Mouse (Mus musculus) mature B cell (primary cell): Measurements from ENCODE around the gene Atf3.

Experiments used
- in situ Hi-C: fragments of 300-500 bp; cut with MboI; formaldehyde crosslinking; loops from 2 replicates; pipeline ENCODE4 v1.14.3; 2019

Atf3 gene

DNA sequence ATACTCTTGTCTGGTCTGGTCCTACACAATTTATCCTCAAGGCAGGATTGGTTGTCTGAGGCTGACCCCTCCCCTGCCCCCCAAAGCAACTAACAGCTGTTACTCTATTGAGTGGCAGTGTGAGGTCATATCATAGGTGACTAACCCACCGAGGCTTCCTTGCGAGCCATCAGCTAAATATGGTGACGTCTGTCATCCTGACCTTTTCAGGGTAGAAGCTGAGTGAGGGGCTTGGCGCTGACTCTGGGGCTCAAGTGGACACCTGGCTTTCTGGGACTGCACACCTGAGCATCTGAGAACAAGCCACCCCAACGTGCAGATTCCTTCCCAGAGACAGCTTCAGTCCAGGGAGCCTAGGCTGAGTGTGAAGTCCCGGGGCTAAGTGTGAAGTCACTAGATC is at the start of gene Atf3:
TSS of gene Atf3 (minus strand) at position 101 of the 400 bp plus-strand sequence.
- in situ Hi-C loops = no loop called here

GRCm38 (mm10) chr1:191267162-191267561 is 49.3 kb upstream of the Atf3 start:
- in situ Hi-C loops = no loop called here

- in situ Hi-C loops = no loop called here
These were observed 45.6 kb upstream of the Atf3 start for GRCm38 (mm10) chr1:191263471-191263870.

DNA sequence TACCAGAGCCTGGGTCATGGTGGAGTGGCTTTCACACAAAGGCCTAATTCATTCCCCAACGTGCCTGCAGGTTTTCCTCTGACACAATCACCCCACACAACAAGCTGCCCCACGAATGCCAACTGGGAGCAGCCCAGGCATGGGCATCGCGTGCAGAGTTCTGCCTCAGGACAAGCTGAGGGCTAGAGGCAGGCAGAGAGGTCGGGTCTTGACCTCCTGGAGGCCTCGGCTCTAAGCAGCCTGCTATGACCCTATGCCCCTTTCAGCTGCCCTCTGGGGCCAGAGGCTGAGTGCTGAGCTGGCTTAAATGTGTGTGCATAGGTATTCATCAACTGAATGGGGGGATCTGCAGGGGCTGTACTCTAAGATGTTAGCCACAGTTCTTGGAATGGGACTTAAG is 44.0 kb upstream of the Atf3 start:
- in situ Hi-C loops = no loop called here

- in situ Hi-C loops = no loop called here
These were observed 41.8 kb upstream of the Atf3 start for GRCm38 (mm10) chr1:191259661-191260060.

DNA sequence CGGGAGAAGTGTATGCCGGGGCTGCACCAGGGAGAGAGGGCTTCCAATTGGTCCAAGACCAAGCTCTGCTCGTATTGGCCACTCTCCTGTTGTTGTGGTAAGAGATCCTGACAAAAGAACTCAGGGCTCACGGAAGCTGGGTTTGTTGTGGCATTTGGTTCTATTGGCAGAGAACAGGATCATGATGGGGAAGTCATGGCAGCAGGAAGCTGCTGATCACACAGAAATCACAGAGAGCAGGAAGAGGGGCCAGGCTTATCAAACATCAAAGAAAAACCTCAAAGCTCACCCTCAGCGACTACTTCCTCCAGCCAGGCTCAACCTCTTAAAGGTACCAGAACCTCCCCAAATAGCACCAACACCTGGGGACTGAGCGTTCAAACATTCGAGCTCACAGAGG is 41.3 kb upstream of the Atf3 start:
- in situ Hi-C loops = no loop called here

- in situ Hi-C loops = no loop called here
These were observed 40.7 kb upstream of the Atf3 start for GRCm38 (mm10) chr1:191258521-191258920.

DNA sequence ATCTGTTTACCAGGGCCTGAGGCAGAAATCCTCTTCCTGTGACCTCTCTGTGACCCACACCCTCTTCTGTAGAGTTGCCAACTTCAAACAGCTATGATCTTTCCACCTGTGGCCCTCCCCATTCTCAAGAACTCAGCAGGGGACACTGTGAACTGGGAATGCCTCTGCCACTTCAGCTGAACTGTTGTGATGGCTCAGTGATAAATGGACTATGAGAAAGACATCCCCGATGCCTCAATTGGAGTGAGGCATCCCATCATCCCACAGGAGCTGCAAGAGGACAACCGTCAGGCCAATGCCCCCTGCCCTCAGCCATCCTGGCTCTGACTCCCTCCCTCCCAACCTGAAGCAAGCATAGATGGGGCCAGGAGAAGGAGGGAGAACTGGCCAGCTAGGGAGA is 40.1 kb upstream of the Atf3 start:
- in situ Hi-C loops = no loop called here

GRCm38 (mm10) chr1:191257351-191257771 is 39.5 kb upstream of the Atf3 start:
- in situ Hi-C loops = no loop called here

DNA sequence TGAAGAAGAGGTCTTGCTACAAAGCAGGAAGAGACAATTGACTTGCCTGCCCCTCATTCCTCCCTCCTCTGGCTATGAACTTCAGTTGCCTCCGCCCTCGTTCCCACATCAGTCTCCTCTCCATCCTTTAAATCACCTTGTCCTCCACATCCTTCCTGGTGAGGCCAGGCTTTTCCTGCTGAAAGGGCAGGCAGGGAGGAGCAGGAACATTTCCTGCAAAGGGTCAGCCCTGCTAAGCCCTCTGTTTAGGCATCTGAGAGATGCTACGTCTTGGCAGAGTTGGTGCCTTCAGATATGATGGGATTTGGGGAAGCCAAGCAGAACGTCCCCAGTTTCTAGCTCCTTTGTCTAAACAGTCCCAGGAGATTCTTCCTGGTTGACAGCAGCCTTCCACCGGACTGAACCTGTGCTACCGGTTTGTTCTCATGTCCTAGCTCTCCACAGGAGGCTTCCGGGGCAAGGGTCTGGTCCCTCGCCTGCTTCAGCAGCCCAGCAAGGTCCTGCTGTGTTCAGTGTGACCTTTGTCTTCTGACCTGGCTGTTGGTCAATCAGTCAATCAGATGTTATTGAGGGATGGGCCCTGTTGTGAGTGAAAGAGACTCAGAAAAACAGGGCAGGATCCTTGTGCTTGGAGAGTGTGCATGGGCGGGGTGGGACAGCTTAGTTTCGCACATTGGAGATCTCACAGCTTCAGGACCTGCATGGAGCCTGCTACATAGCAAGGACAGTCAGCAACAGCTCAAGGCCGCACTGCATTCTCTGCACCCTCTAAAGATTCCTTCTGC is 38.9 kb upstream of the Atf3 start:
- in situ Hi-C loops = no loop called here

- in situ Hi-C loops = no loop called here
These were observed 38.3 kb upstream of the Atf3 start for GRCm38 (mm10) chr1:191256134-191256533.

- in situ Hi-C loops = no loop called here
These were observed 36.6 kb upstream of the Atf3 start for GRCm38 (mm10) chr1:191254448-191254847.

DNA sequence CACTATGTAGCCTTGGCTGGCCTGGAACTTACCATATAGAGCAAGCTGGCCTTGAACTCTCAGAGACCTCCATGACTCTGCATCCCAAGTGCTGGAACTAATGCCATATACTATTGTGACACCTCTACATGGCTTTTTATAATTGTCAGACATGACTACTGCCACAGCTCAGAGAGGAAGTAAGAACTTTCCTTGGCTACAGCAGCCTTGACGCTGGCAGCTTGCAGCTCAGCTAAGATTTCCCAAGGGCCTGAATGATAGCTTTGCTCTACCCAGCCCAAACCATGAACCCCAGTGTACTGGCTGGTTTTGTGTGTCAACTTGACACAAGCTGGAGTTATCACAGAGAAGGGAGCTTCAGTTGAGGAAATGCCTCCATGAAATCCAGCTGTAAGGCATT is 35.8 kb upstream of the Atf3 start:
- in situ Hi-C loops = no loop called here

DNA sequence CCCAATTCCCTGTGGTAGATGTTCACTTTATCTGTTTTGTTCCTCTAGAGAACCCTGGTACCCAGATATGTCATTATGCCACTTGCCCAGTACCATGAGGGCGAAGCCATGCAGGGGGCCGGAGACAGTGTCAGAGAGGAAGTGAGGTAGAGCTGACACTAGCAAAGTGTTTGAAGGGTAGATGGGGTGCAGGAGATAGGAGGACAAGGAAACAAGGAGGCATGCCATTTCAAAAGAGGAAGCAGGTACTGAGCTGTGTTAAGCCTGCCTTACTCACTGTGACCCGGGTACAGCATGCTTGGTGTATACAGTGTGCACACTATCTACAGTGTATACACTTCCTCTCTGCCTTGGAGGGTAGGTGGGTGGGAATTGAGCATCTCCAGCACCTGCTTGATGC is 32.1 kb upstream of the Atf3 start:
- in situ Hi-C loops = no loop called here

DNA sequence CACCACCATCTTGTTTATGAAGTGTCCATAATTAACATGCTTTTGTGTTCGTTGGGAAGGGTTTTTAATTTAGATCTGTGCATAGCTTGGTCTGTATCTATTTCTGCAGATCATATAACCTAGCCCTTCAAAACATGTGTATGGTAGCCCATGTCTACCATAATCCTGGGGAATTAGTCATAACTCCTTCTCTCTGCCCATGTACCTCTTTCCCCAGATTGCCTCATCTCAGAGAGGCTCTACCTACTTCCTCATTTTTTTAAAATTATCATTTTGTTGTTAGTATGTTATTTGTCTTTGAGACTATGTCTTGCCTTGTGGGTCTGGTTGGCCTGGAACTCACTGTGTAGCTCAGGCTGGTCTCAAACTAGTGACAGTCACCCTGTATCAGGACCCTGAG is 30.6 kb upstream of the Atf3 start:
- in situ Hi-C loops = no loop called here

DNA sequence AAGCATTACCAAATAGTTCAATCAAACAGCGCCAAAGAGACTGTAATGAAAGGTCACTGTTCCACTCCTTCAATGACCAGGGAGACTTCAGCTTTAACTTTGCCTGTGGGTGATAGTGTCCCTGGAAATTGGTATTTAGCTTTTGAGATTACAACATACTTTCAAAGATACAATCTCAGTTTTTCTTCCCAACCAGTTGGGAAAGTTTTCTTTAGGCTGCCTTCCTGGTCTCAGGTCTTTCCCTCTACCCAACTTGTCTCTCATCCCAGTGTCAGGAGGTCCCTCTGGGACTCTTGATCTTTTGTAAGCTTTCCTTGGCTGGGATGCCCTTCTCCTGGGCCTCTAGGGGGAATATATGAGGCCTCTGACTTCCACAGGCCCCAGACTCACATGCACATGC is 29.7 kb upstream of the Atf3 start:
- in situ Hi-C loops = no loop called here

GRCm38 (mm10) chr1:191243855-191244254 is 26.0 kb upstream of the Atf3 start:
- in situ Hi-C loops = no loop called here

DNA sequence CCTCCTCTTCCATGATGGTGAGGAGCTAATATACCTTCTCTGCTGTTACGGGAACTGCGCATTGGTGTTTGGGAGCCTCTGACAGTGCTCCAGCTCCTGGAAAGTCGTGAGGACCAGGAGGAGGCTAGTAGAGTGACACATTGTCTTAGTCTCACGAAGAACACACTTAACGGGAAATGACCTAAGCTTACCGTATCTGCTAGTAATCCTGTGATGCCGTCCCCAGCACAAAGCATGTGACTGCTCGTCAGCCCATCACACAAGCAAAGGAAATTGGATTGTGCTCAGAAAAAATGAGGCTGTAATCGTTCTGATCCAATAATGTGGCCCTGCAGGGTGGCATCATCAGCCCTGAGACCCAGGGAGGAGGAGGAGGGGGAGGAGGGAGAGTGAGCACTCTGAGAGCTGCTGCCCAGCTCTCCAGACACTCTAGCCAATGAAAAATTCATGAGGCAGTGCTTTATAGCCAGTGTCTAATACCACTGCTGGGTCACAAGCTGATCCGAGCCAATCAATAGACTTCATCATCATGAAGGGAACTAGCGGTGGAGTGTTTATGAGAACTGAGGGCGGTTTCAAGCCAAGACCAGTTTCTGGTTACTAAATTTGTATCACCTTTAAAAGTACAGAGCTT is 24.3 kb upstream of the Atf3 start:
- in situ Hi-C loops = no loop called here

DNA sequence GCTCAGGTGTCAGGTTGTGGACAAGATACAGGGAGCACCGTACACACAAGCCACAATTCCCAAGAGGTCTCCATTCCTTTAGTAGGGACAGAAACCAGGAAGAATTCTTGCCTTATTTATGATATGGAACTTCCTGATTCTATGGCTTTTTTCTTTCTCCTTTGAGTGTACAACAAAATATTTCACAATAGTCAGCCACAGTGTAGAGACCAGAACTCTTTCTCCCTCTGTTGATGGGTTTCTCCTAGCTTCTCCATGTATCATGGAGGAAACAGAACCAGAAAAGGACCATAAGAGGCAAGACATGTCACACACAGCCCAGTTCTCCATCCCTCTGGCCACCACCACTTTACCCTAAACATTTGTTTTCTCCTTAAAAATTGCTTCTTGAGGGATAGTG is 23.7 kb upstream of the Atf3 start:
- in situ Hi-C loops = no loop called here

- in situ Hi-C loops = no loop called here
These were observed 21.8 kb upstream of the Atf3 start for GRCm38 (mm10) chr1:191239602-191240001.

GRCm38 (mm10) chr1:191235788-191236542 is 18.1 kb upstream of the Atf3 start:
- in situ Hi-C loops = no loop called here

DNA sequence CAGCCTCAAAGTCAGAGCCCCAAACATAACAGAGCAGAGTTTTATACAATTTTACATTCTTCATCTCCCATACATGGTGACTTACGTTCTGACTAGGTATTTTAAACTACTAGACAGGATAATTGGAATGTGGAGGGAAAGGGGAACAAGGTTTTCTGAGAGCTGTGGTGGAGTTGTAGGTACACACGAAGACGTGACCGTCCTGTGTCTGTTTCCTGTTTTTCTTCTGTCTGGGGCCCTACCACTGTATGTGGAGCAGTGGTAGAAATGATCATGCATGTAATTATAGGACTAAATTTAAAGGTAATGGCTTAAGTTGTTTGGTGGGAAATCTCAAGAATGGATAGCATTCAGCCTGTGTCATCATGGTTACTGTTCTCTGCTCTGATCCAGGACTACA is 17.0 kb upstream of the Atf3 start:
- in situ Hi-C loops = no loop called here

GRCm38 (mm10) chr1:191230355-191230931 is 12.6 kb upstream of the Atf3 start:
- in situ Hi-C loops = no loop called here
